Mouse (Mus musculus): ENCODE results near the gene Camta2. TPM values are rescaled to one million over a fixed set of nuclear protein-coding genes. Genes with fewer than 3 reads are reported as not detected.

Camta2 gene
- total RNA-seq, 2 experiments from 2014 or later = 6.4 to 24.5 TPM

DNA sequence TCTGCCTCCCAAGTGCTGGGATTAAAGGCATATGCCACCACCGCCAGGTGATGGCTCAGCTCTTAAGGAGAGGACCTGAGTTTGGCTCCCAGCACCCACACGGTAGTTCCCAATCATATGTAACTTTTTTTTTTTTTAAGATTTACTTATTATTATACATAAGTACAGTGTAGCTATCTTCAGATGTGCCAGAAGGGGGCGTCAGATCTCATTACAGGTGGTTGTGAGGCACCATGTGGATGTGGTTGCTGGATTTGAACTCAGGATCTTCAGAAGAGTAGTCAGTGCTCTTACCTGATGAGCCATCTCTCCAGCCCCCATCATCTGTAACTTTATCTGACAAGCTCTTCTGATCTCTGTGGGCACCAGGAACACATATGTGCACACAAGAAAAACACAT, 9.5 kb upstream of the Camta2 start:
- no peak for ATAC-seq (ENCODE audit: poor library complexity, severe bottlenecking)

DNA sequence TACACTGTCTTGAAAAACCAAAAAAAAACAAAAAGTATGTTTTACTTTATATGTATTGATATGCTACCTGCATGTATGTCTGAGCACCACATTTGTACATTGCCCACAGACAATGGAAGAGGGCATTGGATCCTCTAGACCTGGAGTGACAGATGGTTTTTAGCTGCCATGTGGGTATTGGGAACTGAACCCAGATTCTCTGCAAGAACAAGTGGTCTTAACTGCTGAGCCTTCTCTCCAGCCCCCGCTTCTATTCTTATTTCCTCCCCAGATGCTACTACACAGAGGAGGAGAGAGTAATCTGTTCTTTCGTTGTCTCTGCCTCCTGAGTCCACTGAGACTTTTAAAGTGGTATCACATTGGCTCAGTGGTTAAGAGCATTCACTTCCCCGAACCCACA, 5.6 kb upstream of the Camta2 start:
- ATAC-seq (ENCODE audit: poor library complexity, severe bottlenecking) = no peak

DNA sequence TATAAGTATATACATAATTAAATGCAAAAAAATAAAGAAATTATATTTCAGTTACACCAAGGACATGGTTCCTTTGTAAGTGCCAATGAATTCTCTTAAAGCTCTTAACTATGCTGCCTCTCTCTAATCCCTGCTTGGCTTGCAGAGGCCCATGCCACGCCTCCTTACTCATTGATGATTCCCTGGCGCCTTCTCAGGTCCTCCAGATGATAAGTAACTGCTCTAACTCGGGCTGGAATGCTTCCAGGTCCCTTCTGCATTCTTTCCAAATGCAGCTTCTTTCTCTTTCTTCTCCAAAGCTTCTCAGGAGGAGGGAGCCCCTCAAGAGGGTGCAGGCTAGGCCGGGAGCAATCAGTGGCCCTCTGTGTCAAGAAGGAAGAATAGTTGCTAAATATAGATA, 1.7 kb upstream of the Camta2 start:
- no peak for ATAC-seq (ENCODE audit: poor library complexity, severe bottlenecking)

DNA sequence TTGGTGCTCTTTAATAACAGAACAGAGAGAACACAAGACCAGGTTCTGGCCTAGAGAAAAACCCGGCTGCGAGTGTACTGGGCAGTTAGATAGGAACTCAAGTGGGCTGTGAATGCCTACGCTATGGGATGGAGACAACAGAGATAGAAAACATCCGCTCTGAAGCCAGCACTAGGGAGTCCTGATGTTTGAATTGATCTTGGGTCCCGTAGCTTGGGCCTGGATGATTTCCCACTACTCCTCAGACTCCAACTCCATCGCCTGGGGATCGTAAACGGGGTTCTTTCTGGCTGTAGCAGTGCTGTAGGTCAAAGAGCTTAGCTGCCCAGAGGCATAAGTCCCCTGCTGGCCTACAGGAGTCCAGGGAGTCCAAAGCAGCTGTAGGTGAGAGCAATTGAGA, 467 bp upstream of the Camta2 start:
- no peak for ATAC-seq (ENCODE audit: poor library complexity, severe bottlenecking)

DNA sequence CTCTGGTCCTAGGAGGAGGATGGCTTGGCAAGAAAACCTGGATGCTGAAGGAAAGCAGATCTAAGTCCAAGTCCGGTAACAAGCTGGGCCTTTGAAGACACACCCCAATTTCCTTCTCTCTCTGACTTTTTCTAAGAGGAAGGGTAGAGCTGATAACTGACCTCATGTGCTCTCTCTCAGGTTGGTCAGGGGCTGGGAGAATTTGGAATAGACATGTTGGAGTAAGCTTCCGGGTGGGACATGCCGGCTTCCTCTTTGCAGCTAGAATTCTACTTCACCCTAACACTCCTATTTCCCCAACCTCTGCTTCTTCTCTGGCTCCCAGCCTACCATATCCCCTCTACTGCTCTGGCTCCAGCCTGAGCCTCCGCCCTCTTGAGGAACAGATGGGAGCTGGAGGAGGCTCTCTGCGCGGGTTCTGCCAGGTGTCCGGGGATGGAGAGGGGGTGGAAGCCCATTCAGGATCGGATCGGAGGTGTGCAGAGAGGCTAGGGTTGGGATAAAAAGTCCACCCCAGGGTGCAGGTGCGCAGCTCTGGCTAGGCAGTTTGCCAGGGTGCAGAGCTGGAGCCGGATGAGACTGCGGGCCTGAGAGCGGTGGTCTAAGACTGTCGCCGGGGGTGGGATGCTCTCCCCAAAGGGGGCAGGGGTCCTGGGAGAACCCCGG, 871 bp downstream of the Camta2 start:
- peak; percentile 45 for ATAC-seq (ENCODE audit: poor library complexity, severe bottlenecking)

DNA sequence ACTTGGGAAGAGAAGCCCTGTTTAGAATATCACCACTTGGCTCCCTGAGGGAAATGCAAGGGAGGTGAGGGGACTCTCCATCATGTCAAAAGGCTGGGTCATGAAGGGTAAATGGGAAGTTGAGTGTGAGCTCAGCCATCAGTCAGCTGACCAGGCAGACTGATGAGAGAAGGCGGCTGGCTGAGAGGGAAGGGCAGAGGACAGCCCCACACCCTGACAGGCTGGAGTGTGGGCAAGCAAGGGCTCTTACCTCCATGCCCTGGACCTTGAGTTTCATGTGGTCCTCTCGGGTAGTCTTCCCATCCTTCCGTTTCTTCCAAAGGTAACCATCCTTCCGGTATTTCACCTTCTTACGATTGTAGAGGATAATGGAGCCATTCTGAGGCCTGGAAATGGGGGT, 4.3 kb downstream of the Camta2 start:
- ATAC-seq (ENCODE audit: poor library complexity, severe bottlenecking) = no peak

DNA sequence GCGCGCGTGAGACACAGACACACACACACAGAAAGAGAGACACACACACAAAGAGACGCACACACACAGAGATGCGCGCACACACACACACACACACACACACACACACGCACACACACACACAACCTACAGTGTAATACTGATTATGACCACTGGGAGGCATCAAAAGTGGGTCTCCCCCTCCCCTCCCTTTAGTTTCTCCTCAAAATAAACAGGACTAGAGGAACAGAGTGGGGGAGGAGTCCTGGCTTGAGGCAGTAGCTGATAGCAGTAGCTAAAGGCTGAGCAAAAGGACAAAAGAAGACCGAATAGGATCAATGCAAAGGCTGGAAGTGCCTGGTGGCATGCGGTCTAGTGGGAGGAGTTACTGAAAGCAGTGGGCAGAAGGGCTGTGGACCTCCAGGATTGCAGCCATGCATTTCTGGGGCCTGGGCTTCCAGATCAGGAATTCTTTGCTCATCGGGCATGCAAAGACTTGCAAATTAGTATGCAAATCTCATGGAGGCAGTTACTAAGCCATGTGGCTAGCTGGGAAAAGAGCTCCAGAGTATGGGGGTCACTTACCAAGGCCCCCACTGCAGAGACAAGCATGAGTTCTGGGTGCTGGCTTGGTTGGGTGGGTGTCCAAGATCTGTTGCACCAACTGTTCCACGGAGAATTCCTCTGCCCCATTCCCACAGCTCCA, 5.9 kb downstream of the Camta2 start:
- ATAC-seq (ENCODE audit: poor library complexity, severe bottlenecking) = no peak

DNA sequence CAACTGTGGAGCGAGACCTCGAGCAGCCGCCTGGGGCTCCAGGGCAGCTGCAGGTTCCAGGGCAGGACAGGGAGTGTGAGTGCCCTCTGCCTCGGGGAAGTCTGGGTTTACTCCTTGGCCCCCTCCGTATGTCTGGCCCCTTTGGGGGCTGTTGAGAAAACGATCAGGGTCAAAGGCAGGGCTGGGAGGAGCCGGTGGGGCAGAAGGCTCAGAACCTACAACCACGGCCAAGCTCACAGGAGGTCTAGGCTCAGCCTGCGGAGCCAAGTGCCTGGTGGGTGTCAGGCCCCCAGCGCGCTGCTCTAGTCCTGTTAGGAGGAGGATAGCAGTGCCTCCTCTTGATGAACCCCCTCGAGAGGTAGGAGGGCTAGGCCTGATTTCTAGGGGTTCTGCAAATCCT, 6.7 kb downstream of the Camta2 start:
- ATAC-seq (ENCODE audit: poor library complexity, severe bottlenecking) = no peak

DNA sequence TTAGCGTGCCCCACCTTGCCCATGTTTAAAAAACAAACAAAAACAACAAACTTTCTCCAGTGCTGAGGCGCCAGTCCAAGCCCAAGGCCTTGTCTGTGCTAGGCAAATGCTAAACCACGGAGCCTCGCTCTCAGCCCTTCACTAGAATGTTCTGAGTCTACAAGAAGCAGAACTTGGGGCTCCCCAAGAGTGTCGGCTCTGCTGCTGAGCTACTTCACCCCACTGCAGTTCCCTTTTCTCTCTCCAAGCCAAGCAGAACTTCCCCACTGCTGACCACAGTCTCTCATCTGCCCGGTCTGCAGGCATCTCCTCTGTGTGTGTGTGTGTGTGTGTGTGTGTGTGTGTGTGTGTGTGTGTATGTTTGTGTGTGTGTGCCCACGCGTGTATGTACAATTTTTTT, 8.0 kb downstream of the Camta2 start:
- ATAC-seq (ENCODE audit: poor library complexity, severe bottlenecking) = peak; percentile 98

DNA sequence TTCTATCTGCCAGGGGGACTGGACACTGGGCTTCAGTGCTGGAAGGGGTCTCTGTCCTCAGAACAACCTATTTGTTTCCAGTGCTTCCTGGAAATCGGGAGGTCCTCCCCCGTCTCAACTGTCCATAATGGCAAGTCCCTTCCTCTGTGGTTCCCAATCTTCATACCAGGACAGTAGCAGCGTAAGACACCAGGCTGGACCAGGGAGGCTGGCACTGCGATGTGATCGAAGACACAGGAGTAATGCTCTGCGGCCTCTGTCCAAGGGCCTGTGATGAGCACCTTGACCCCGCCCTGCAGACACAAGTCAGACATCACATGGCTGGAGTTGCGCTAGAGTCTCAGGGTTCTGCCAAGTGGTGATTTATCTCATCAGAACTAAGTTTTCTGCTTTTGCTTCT, 8.5 kb downstream of the Camta2 start:
- no peak for ATAC-seq (ENCODE audit: poor library complexity, severe bottlenecking)

DNA sequence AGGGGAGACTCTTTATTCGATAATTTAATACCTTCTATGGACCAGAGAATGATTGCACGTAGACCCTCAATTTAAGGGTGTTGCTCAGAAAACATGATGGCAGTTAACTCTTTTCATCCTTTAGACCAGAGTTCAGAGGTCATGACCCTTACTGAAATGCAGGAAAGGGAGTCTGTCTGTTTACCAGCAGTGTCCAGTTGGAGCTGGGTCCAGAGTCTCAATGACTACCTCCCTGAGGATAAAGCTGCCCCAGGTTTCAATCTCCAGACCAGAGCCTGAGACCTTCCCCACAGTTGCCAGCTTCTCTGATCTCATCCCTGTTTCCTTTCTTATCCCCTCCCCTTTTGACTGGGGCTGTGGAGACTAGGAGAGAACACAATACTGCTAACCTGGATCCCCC, 9.3 kb downstream of the Camta2 start:
- ATAC-seq (ENCODE audit: poor library complexity, severe bottlenecking) = no peak

DNA sequence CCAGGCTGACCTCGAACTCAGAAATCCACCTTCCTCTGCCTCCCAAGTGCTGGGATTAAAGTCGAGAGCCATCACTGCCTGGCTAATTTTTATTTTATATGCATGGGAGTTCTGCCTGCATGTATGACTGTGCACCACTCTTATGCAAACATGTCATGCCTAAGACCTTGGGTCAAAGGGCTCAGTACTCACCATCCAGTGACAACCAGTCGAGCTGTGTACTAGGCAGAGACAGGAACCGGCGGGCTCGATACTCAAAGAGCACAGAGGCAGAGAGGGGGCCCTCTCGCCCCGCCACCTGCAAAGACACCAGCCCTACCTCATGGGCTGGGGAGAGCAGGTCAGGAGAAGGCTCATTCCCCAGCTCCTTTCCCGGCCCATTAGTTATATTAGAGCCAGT, 9.8 kb downstream of the Camta2 start:
- no peak for ATAC-seq (ENCODE audit: poor library complexity, severe bottlenecking)

DNA sequence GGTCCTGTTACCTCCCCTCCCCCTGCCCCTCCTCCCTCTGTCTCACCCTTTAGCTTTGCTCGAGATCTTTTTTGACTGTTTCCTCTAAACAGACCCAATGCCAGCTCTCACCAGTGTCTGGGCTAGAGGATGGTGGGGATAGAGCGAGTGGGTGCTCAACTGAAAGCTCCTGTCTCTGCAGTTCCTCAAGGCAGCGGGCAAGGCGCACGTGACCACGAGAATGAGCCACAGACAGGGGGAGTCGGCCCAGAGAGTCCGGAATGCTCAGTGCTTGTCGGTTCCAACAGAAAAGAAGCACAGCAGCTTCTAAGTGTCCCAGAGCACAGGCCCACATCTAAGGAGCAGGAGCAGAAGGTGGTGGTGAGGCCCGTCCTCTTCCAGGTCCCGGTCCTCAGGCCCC, 13.4 kb downstream of the Camta2 start:
- no peak for ATAC-seq (ENCODE audit: poor library complexity, severe bottlenecking)

DNA sequence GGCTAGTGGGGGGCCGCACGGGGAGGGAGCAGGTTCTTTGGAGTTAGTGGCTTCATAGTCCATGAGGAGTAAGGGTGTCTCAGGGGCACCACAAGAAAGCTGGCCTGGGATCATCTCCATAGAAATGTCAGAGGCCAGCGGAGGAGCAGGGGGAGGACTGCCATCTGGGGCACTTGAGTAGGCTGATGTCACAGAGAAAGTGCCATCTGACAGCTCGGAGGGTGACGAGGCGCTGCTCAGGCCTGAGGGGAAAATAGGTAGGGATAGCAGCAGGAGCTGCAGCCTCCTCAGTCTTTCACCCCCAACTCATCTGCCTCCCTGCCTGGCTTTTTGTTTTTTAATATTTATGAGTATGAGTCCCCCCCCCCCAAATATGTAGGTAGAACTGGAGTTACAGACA, 13.9 kb downstream of the Camta2 start:
- no peak for ATAC-seq (ENCODE audit: poor library complexity, severe bottlenecking)

DNA sequence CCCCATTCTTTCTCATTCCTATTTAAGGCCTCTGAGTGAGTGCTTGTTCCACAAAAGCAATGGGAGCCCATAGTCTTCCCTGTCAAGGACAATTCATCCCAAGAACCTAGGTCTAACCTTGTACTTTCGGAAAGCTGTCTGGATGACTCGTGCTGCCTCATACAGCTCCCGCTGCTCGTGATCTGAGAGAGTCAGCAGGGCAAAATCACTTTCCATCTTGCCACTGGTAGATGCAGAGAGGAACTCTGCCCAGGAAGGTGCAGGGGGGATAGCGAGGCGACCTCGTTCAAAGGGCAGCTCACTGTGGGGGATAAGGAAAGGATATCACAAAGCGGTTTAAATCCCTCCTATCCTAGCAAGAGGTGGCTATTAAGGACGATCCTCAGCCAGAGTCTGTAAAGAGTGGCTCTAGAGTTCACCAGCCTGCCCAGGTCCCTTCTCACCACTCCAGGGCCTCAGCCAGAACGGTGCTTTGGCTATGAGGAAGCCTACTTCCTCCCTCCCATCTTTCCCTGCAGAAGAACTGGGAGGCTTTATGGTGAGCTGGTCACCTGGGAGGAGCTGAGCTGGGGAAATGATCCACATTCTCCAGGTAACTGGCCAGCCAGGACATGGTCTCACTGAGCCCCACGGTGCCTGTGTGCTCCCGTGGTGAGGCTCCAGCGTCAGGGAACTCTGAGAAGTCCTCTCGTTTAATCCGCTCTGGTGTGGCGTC, 16.4 kb downstream of the Camta2 start:
- ATAC-seq (ENCODE audit: poor library complexity, severe bottlenecking) = no peak

DNA sequence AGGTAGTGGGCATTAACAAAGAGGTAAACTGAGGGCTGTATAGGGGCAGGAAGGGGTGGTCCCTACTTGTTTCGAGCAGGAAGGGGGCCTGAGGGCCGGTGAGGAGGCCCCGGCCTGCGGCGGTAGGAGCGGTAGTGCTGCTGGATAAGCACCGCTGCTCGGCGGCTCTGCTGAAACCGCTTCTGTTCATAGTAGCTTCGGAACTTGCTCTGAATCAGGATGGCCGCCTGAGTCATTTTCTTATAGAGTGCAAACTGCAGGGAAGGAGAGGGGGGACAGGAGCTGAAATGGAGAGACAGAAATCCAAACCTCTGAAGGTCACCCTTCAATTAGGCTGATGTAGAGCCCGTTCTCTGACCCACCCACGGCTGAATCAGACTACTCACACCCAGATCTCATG, 17.4 kb downstream of the Camta2 start:
- no peak for ATAC-seq (ENCODE audit: poor library complexity, severe bottlenecking)

DNA sequence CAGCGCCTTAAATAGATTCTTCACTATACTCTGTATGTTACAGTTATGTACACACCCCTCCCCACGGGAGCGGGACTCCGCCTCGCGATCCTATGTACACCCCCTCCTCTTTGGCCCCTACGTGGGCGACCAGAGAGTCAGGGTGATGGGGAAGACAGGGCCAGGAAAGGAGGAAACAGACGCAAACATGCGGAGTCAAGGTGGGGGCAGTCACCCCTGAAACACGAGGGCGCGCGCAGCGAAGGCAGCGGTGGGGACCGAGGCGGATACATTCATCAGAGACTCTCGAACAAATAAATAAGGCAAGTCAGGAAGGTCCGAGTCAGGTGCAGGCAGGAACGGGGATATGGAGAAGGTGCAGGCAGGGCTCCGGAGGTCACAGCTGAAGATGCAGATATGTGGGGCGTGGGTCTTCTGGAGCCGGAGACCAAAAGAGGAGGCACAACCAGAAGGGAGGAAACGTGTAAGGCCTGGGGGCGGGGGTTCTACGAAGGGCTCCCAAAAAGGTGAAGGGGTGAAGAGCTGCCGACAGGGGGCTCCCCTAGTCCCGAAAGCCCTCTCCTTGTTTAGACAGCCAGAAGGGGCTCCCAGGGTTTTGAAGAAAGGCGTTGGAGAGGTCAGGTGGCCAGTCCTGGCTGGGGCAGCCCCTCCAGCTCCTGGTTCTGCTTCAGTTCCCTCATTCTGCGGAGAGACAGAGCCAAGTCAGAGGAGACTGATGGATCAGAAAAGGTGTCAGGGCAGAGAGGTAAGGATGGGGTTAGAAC, 18.1 kb downstream of the Camta2 start:
- ATAC-seq (ENCODE audit: poor library complexity, severe bottlenecking) = peak; percentile 26

DNA sequence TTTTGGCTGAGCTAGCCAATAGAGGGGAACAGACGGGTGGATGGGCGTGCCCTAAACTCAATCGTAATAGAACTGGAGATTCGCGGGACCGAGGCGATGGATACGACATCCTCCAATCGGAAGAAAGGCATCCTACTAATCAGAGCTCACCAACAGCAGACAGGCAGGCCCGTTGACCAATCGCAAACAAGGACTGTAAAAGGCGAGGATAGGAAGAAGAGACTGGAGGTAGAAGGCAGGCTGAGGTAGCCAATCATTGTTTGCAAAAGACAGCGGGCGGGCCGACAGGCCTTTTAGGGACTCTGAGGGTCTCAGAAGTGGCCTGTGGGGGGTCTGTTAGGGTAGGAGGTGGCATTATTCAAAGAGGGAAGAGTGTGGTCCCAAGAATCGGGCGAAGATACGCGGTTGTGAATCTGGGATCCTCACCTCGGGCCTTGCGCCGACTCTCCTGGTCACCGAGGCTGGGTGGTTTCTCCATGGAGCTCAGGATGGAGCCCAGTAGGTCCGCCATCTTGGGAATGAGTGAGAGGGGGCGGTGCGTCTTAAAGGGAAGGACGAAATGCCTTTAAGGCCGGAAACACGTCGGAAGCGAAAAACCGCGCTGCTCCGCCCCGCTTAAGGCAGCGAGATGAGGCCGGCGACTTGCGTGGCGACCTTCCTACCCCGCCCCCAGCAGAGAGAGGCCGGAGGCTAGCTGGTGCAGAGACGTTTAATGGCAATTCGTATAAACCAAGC, 19.0 kb downstream of the Camta2 start, which contains the start of gene Spag7:
TSS of gene Spag7 (minus strand) at position 646 of the 735 bp plus-strand sequence.
- ATAC-seq (ENCODE audit: poor library complexity, severe bottlenecking) = peak; percentile 84

DNA sequence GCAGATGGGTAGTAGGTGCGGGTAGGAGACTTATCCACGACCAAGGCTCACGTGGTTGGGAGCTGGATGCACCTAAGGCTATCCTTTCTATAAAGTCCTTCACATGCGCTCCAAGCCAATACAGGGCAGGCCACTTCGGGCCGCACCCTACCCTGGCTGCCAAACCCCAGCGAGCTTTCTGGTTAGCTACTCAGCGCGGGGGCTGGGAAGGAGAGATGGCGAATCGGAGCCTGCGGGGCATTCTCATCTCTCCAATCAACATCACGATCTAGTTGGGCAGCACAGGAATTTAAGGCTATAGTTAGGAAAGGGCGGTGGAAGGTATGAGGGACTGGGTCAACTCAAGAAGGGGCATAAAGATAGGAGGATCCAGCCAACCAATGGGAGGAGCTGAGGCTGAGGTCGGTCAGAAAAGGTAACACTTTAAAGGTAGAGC, 19.6 kb downstream of the Camta2 start:
- no peak; the same call in 1 of the 2 replicates for ATAC-seq (ENCODE audit: poor library complexity, severe bottlenecking)

DNA sequence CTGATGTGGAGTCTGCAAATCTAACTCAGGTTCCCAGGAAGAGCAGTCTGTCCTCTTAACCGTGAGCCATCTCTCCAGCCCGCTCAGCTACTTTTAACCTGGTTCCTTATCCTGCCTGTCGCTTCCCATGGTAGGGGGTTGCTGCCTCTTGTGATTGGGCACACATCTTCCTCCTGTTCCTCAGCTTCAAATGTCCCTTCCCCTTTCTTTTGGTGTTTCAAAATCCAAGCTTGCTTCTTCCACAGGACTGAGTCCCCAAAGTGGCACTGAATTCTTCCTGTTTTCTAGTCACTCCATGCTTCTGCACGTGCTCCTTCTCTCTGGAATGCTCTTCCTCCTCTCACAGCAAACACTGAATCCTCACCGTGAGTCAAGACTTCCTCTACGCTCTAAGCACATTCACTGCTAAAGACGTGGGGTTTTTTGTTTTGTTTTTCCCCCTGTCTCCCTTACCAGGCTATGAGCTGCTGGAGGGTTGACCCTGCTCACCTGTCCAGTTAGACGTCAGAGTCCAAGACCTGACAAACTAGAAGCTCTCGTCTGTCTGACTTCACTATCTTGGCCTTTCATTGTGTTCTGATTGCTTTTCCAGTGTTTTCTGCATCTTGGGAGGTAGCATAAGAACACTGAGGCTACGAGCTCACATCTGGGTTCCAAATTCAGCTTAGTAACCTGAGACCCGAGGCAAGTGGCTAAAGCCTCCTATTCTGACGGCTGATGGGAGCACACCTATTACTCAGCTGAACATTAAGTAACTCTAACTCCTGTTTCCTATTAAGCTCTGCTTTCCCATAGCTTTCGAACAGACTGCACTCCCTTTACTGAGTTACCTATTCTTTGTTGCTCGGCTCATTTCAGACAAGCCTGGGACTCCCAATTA, 20.4 kb downstream of the Camta2 start:
- no peak for ATAC-seq (ENCODE audit: poor library complexity, severe bottlenecking)
